Mouse (Mus musculus) cerebellum, adult (tissue): ENCODE results near the gene Gm21972.

Experiments used
- ATAC-seq: cut with Nextera tagmentation; 2 replicates; pipeline ENCODE4 v1.9.2; 2017; ENCODE audit warnings: mild to moderate bottlenecking, moderate library complexity, mixed read lengths; ENCODE audit not compliant: insufficient number of reproducible peaks, low FRiP score, low TSS enrichment

Gm21972 gene

DNA sequence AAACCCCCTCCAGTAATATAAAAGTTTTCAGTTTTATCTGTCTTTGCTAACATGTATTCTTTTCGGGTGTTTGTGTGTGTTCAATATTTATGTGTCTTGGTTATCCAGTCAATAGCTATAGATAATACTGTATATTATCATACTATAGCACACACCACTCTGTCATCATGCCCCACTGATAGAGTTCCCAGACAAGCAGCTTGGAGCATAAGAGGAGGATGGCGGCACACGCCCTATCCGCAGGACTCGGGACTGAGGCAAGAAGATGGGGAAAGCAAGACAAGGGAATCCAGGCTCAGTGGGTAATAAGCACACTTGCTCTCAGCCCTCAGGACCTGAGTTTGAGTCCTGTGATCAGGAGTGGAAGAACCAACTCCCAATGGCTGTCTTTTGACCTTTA, 27.0 kb downstream of the Gm21972 start:
- no peak for ATAC-seq

GRCm38 (mm10) chr1:86161061-86161460, 27.6 kb downstream of the Gm21972 start:
- no peak for ATAC-seq

GRCm38 (mm10) chr1:86174602-86175001, 41.2 kb downstream of the Gm21972 start:
- no peak for ATAC-seq

DNA sequence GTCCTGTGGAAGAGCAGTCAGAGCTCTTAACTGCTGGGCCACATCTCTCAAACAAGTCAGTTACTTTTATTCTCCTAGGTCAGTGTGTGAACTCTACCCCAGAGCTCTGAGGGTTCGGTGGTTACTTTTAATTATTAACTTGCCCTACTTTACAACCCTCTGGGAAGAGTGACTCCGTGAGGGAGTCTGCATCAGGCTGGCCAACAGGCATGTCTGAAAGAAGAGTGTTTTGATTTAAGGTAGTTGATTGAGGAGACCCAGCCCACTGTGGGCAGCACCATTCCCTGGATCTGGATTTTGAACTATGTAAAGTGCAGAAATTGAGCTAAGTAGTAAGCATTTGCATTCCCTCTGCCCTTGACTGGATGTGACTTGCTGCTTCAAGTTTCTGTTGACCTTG, 42.6 kb downstream of the Gm21972 start:
- no peak for ATAC-seq

DNA sequence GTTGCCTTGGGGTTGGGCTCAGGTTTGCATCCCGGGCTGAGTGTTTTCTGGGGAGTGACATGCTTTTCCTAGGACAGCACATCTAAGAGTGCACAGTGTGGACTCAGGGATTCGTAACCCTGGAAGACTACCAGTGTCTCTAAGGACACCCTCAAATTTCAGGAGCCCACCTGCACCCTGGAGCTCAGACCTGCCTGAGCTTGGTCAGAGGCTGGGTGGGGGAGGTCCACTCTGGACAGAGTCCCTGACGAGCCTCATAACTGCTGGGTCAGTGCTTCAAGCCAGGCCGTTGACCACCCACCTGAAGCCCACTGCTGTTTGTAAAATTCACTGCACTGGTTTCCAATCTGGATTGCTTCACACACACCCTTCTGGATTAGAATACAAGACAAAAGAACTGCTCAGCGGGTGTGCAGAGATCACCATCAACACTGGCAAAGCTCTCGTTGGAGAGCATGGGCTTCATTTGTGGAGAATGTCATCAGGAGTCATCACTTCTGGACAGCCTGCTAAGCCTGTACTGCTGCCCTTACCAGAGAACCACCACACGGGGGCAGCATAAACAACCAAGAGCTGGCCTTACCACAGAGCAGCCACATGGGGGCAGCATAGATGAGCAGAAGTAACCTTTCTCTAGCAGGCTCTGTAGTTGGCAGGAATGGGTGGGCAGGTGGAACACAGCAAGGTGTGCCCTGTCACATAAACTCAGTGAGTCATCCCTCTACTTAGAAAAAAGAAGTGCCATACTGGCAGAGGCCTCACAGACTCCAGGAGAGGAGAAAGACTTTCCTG, 45.2 kb downstream of the Gm21972 start:
- peak; percentile 94 for ATAC-seq

GRCm38 (mm10) chr1:86182004-86182709, 48.7 kb downstream of the Gm21972 start:
- no peak for ATAC-seq

DNA sequence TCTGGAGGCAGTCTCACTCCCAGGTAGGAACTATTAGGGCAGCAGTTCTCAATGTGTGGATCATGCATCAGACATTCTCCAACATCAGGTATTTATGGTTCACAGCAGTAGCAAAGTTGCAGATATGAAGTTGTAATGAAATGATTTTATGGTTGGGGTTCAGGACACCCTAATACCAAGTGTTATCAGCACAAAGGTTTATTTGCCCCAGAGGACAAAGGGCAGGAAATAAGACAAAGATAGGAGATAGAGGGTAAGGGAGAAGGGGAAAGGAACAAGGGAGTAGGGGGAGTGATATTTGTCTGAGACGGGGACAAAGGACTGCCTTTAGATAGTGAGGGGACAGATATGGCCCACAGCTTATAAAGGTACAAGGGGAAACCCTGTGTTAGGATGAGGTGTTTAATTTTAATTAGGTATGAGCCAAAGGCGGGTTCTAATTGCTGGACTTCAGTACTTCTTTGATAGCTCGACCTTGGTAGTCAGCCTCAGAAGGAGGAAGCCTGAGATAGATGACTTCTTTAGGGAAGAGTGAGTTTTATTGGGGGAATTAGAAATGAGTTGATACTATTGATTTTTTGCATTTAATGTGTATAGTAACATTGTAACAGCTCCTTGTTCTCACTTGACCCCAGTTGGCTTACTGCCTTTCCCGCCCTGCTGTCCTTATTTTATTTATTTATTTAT, 50.3 kb downstream of the Gm21972 start:
- ATAC-seq, result no peak

DNA sequence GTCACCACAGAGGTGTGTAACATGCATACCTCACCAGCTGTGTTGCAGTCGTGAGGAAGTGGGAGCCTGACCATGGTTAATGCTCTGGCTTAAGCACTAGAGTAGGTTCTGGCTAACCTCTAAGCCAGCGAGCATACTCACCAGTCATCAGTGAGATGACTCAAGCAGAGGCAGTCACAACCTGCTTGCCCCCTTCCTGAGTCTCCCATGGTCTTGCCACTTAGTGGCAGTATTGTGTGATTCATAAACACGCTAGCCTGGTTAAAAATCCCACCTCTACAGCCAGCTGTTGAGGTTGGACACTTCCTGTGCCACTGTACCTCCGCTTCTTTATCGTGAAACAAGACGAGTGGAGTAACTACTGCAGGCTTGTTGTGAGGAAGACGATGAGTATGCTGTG, 53.3 kb downstream of the Gm21972 start:
- no peak for ATAC-seq

DNA sequence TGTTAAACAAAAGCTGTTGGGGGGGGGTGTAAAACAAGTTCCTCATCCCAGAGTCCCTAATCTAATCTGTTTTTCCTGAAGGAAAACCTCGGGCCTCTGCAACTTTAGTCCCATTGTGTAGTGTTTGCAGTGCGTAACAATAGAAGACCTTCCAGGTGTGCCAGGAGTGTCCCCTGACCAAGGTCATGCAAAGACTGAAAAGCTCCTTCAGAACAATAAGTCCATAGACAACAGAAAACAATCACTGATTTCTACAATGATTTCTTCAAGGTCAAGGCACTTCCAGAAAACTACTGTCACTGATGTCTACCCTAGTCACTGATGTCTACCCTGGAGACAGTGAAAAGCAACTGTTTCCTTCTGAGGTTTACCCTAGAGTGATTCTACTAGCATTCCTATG, 54.4 kb downstream of the Gm21972 start:
- no peak for ATAC-seq

- no peak for ATAC-seq
Observed at GRCm38 (mm10) chr1:86188271-86188670, 54.8 kb downstream of the Gm21972 start.

DNA sequence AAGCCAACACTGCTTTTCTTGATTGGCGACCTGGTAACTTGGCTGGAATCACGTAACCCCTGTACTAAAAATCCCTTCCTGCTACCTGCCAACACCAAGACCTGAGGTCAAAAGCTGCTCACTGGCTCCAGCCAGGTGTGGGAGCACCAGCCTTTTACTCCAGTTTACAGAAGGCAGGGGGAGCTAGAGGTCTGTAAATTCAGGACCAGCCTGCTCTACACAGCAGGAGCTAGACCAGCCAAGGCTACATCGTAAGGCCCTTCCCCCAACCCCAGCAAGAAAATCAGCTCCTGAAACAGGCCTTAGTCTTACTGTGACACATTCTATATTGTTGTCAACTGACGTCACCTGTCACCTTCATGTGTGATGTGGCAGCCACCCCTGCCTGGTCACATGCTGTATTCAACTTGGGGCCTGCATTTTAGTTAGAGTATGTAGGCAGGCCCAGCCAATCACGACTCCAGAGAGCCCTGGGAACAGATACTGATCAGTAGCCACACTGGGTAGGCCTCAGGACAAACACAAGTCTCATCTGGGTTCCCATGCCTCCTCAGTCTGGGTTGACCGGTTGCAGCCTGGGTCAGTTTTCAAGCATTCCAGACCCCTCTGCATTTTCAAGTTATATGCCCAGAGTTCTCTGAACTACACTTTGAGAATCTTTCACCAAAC, 55.7 kb downstream of the Gm21972 start:
- ATAC-seq, result no peak

GRCm38 (mm10) chr1:86190843-86191242, 57.4 kb downstream of the Gm21972 start:
- no peak for ATAC-seq

- no peak for ATAC-seq
Observed at GRCm38 (mm10) chr1:86194044-86194443, 60.6 kb downstream of the Gm21972 start.

DNA sequence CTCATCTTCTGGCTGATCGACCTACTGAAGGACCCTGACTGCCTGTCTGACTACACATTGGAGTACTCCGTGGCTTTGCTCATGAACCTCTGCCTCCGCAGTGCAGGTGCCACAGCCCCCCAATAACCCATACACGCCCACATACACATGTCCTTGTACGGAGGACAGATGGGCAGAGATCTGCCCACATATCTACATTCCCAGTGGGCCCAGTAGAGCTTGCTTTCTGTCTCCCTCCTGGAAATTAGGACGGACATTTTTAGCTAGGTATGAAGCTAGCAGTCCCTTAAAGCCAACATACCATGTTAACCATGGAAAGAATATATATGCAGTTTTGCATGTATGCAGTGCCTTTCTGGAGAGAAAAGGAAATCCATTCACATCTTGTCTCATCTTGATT, 64.8 kb downstream of the Gm21972 start:
- no peak for ATAC-seq

- no peak for ATAC-seq
Observed at GRCm38 (mm10) chr1:86199026-86199425, 65.6 kb downstream of the Gm21972 start.

GRCm38 (mm10) chr1:86201312-86201711, 67.9 kb downstream of the Gm21972 start:
- ATAC-seq, result no peak

DNA sequence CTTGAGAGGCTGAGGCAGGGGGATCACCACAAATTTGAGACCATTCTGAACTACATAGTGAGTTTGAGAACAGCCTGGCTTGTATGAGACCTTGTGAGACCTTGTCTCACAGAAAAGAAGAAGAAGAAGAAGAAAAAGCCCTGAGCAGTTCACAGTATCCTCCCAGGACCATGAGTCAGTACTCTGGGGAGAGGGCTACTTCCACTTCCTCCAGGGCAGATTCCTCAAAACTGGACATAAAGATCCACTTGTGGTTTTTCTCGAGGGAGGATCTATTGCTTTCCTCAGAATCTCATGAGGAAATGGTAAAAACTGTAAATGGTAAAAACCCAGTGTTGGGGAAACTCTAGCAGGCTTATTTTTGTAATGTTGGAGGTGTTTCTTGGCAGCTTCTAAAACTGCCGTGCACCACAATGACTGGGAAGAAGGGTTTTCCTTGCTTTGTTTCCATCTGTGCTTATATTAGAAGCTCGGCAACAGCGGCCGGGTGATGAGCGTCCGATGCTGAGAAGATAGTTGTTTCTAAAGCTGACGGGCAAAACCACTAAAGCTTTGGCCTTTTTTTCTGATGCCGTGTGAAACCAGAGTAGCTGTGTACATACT, 69.3 kb downstream of the Gm21972 start:
- no peak for ATAC-seq

DNA sequence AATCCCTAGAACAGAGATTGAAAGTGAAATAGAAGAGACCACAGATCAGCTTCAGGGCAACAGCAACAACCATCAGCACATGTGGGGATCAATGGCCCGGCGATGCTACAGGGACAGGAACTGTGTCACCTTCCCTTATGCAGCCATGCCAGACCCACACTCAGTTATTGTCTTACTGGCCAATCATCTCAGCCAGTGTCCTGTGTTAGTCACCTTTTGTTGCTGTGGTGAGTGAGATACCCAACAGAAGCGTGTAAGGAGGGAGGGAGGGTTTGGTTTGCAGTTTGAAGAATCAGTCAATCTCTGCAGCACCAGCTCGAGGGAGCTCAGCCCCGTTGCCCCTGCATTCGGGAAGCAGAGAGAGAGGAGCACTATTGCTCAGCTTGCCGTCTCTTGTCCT, 77.2 kb downstream of the Gm21972 start:
- no peak for ATAC-seq

- ATAC-seq, result no peak
Observed at GRCm38 (mm10) chr1:86211498-86211897, 78.1 kb downstream of the Gm21972 start.
